11 mouse cellular contexts compared by ENCODE assay signal in the genomic region with DNA sequence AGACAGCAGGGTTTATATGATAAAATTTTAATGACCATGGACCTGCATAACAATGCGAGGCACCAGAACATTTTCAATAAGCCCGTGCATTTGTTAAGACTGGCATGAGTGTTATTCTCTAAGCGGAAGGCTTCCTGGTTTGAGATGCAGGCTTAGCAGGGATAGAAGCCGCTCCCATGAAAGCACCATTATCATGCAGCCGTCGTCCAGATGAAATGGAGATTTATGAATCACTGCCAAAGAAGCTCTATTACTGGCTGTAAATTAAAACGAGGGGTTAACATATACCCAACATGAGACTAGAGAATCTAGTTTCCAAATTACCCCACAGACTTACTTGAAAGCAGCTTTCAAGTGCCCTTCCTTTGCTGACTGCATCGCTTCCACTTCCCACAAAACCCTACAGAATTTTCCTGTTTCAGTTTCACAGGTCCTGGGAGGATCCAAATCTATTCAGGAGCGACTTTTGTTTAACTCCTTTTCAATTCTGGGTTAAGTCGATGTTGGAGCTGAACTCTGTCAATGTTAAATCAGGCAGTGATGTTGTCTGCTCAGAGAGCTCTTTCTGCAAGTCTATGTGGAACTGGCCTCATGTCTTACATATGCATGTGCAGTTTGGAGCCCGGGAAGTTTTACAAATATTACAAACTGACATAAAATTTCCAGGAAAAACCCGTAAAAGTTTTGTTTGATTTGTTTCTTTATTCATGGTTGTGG.
DNase-seq lines count a peak whose midpoint lies in the region; ATAC-seq lines count a peak whose summit lies in the region.
"Had no signal": no experiment of that assay in that cellular context is flagged by ENCODE, and none has a peak within 500 bp of the region (broad histone marks: within the 10 kb centered on the region; RNA-seq: fewer than 3 reads in every experiment).

No protein-coding gene starts in this region.

- no peaks in the 10 kb centered on the region for H3K27me3 ChIP-seq in embryonic facial prominence, embryonic 13.5 days
- no peaks in the 10 kb centered on the region for H3K27me3 ChIP-seq in embryonic facial prominence, embryonic 10.5 days (replicated peaks; ENCODE audit: low read depth, poor library complexity, severe bottlenecking)
- H3K27me3 ChIP-seq in forebrain, embryonic 16.5 days (replicated peaks; ENCODE audit: control insufficient read depth, insufficient read depth, low read length), result no peaks in the 10 kb centered on the region
- no peaks in the 10 kb centered on the region for H3K27me3 ChIP-seq in midbrain, embryonic 13.5 days
- H3K27me3 ChIP-seq: embryonic facial prominence, embryonic 15.5 days; liver, embryonic 13.5 days had no signal

- H3K4me2 ChIP-seq in embryonic facial prominence, embryonic 13.5 days, result peak overlapping the region; percentile 26; the same call in 1 of the 2 replicates
- peak overlapping the region; percentile 45 for H3K4me2 ChIP-seq in forebrain, embryonic 16.5 days (ENCODE audit: low read length)
- H3K4me2 ChIP-seq in midbrain, embryonic 13.5 days (replicated peaks), result peak overlapping the region; percentile 43
- H3K4me2 ChIP-seq: embryonic facial prominence, embryonic 15.5 days; liver, embryonic 13.5 days had no signal

- WGBS in embryonic facial prominence, embryonic 13.5 days, result 56% methylated on average over 12 of the region's 12 CpGs
- 62% methylated on average over 12 of the region's 12 CpGs for WGBS in embryonic facial prominence, embryonic 10.5 days
- 17% methylated on average over 12 of the region's 12 CpGs for WGBS in forebrain, embryonic 16.5 days
- 14% methylated on average over 12 of the region's 12 CpGs for WGBS in midbrain, embryonic 13.5 days

- no peak overlapping the region for H3K9ac ChIP-seq in embryonic facial prominence, embryonic 13.5 days
- H3K9ac ChIP-seq in forebrain, embryonic 16.5 days (replicated peaks; ENCODE audit: low read depth, low read length), result 0 out of 2 replicates have a peak overlapping the region, but pooled peaks have one; percentile 25
- no peak overlapping the region; the same call in 1 of the 2 replicates for H3K9ac ChIP-seq in midbrain, embryonic 13.5 days (replicated peaks)
- H3K9ac ChIP-seq: embryonic facial prominence, embryonic 15.5 days; liver, embryonic 13.5 days had no signal

- no peaks in the 10 kb centered on the region for H3K36me3 ChIP-seq in embryonic facial prominence, embryonic 13.5 days
- H3K36me3 ChIP-seq in embryonic facial prominence, embryonic 10.5 days (replicated peaks), result no peaks in the 10 kb centered on the region
- H3K36me3 ChIP-seq in forebrain, embryonic 16.5 days (ENCODE audit: control insufficient read depth, insufficient read depth), result no peaks in the 10 kb centered on the region
- H3K36me3 ChIP-seq in midbrain, embryonic 13.5 days, result no peaks in the 10 kb centered on the region
- H3K36me3 ChIP-seq: embryonic facial prominence, embryonic 15.5 days; liver, embryonic 13.5 days had no signal

- ATAC-seq in embryonic facial prominence, embryonic 13.5 days (ENCODE audit: insufficient number of reproducible peaks, insufficient read depth, low FRiP score, low TSS enrichment, low read depth), result no peak
- peak; percentile 61 for ATAC-seq in forebrain, embryonic 16.5 days
- peak; percentile 62; the same call in 1 of the 2 replicates for ATAC-seq in midbrain, embryonic 13.5 days
- ATAC-seq in monocyte, adult 5-6 weeks (replicated peaks; ENCODE audit: insufficient number of reproducible peaks, low FRiP score, low TSS enrichment, poor library complexity, severe bottlenecking), result no peak

- no peaks in the 10 kb centered on the region for H3K9me3 ChIP-seq in embryonic facial prominence, embryonic 13.5 days
- no peaks in the 10 kb centered on the region for H3K9me3 ChIP-seq in embryonic facial prominence, embryonic 10.5 days
- no peaks in the 10 kb centered on the region for H3K9me3 ChIP-seq in forebrain, embryonic 16.5 days (ENCODE audit: control insufficient read depth, low read length)
- H3K9me3 ChIP-seq in midbrain, embryonic 13.5 days, result no peaks in the 10 kb centered on the region
- H3K9me3 ChIP-seq: embryonic facial prominence, embryonic 15.5 days; liver, embryonic 13.5 days had no signal

- H3K4me3 ChIP-seq in embryonic facial prominence, embryonic 13.5 days, result no peak overlapping the region
- no peak overlapping the region for H3K4me3 ChIP-seq in embryonic facial prominence, embryonic 10.5 days
- peak overlapping the region; percentile 30 for H3K4me3 ChIP-seq in forebrain, embryonic 16.5 days (replicated peaks; ENCODE audit: low read length)
- peak overlapping the region; percentile 21 for H3K4me3 ChIP-seq in midbrain, embryonic 13.5 days (replicated peaks)
- H3K4me3 ChIP-seq: embryonic facial prominence, embryonic 15.5 days; liver, embryonic 13.5 days had no signal

- no peaks in the 10 kb centered on the region for H3K4me1 ChIP-seq in embryonic facial prominence, embryonic 13.5 days
- H3K4me1 ChIP-seq in embryonic facial prominence, embryonic 10.5 days, result no peaks in the 10 kb centered on the region
- H3K4me1 ChIP-seq in forebrain, embryonic 16.5 days (replicated peaks; ENCODE audit: control insufficient read depth, insufficient read depth, low read length), result peaks cover 10% of the 10 kb centered on the region
- H3K4me1 ChIP-seq in midbrain, embryonic 13.5 days (replicated peaks), result peaks cover 19% of the 10 kb centered on the region
- H3K4me1 ChIP-seq: embryonic facial prominence, embryonic 15.5 days; liver, embryonic 13.5 days had no signal

- H3K27ac ChIP-seq in embryonic facial prominence, embryonic 13.5 days, result no peak overlapping the region
- no peak overlapping the region for H3K27ac ChIP-seq in embryonic facial prominence, embryonic 10.5 days (replicated peaks)
- H3K27ac ChIP-seq in forebrain, embryonic 16.5 days (ENCODE audit: low read length), result peak overlapping the region; percentile 64
- H3K27ac ChIP-seq in midbrain, embryonic 13.5 days, result peak overlapping the region; percentile 57
- H3K27ac ChIP-seq: embryonic facial prominence, embryonic 15.5 days; liver, embryonic 13.5 days had no signal

- no peak for DNase-seq in embryonic facial prominence, embryonic 10.5 days (ENCODE audit: low spot score)
- DNase-seq in brain, adult 2 months (ENCODE audit: low read depth, low spot score), result peak; percentile 58
- DNase-seq in heart, adult 11 months, result no peak
- no peak for DNase-seq in kidney, adult 11 months
- DNase-seq: kidney, postnatal 4 days; liver, embryonic 13.5 days had no signal

Comparison
In these comparisons a context has a peak if more than half of its experiments do, and no peak if none do; other contexts are left out.
1. ATAC-seq: peak in forebrain, embryonic 16.5 days (single experiment) and midbrain, embryonic 13.5 days (single experiment); none in embryonic facial prominence, embryonic 13.5 days (single experiment) and monocyte, adult 5-6 weeks (single experiment).
2. H3K27ac ChIP-seq: peak in forebrain, embryonic 16.5 days (single experiment) and midbrain, embryonic 13.5 days (single experiment); none in embryonic facial prominence, embryonic 13.5 days (single experiment) and embryonic facial prominence, embryonic 10.5 days (single experiment).
3. H3K4me3 ChIP-seq: peak in forebrain, embryonic 16.5 days (single experiment) and midbrain, embryonic 13.5 days (single experiment); none in embryonic facial prominence, embryonic 13.5 days (single experiment) and embryonic facial prominence, embryonic 10.5 days (single experiment).
4. Peak in every context shown above with its lines, with median percentiles within 50 percentile points of each other: H3K4me2 ChIP-seq.